Mouse (Mus musculus) testis, adult 2 months (tissue): ENCODE measurements at regions not wholly inside any gene's neighbourhood (a gene's known extent, or its start where the extent isn't known, plus 50 kb on each side); places are given as distances from the start of the nearest gene placed in this dataset.

Source experiments
- H3K27ac ChIP-seq: fragments of 200-500 bp; 2 replicates; pipeline ENCODE4 v1.5.1; 2012; ENCODE audit warnings: low read depth, low read length; ENCODE audit not compliant: control insufficient read depth, insufficient read depth
- H3K27me3 ChIP-seq: fragments of 200-500 bp; 2 replicates; pipeline ENCODE4 v1.6.1; 2012; ENCODE audit warnings: mild to moderate bottlenecking, low read length, moderate library complexity; ENCODE audit not compliant: control insufficient read depth, insufficient read depth
- H3K36me3 ChIP-seq: fragments of 200-500 bp; 2 replicates; pipeline ENCODE4 v1.6.1; 2012; ENCODE audit warnings: mild to moderate bottlenecking, low read length; ENCODE audit not compliant: control insufficient read depth, insufficient read depth
- H3K4me1 ChIP-seq: fragments of 200-500 bp; 2 replicates; pipeline ENCODE4 v1.6.1; 2012; ENCODE audit warnings: low read length; ENCODE audit not compliant: control insufficient read depth, insufficient read depth
- H3K4me3 ChIP-seq: fragments of 200-500 bp; 2 replicates; pipeline ENCODE4 v1.5.1; 2012; ENCODE audit warnings: low read depth, mild to moderate bottlenecking, low read length, moderate library complexity, mixed read lengths; ENCODE audit not compliant: control insufficient read depth
- CTCF ChIP-seq: fragments of 200-500 bp; IDR thresholded peaks from 2 replicates; pipeline ENCODE4 v1.5.1; 2012; ENCODE audit warnings: low read depth, mild to moderate bottlenecking, inconsistent platforms, low read length, moderate library complexity; ENCODE audit not compliant: control insufficient read depth, insufficient read depth, insufficient replicate concordance
- POLR2A ChIP-seq: fragments of 200-500 bp; IDR thresholded peaks from 2 replicates; pipeline ENCODE4 v1.6.1; 2012; ENCODE audit warnings: low read depth, mild to moderate bottlenecking, inconsistent platforms, low read length, moderate library complexity; ENCODE audit not compliant: control insufficient read depth

GRCm38 (mm10) chr13:101824962-101825361 lies 56.9 kb upstream of the Pik3r1 start:
- H3K27ac ChIP-seq = no peak overlapping the region
- H3K36me3 ChIP-seq = no peaks in the 10 kb centered on the region
- no peak overlapping the region for H3K4me3 ChIP-seq
- no peaks in the 10 kb centered on the region for H3K4me1 ChIP-seq
- TF ChIP-seq CTCF (no peak), POLR2A (no peak)
- H3K27me3 ChIP-seq = no peaks in the 10 kb centered on the region

GRCm38 (mm10) chr13:101831872-101832629 lies 64.0 kb upstream of the Pik3r1 start:
- H3K27ac ChIP-seq = no peak overlapping the region
- no peaks in the 10 kb centered on the region for H3K27me3 ChIP-seq
- TF ChIP-seq CTCF (no peak), POLR2A (no peak)
- H3K36me3 ChIP-seq = no peaks in the 10 kb centered on the region
- no peaks in the 10 kb centered on the region for H3K4me1 ChIP-seq
- H3K4me3 ChIP-seq = no peak overlapping the region

GRCm38 (mm10) chr13:101834546-101834945 lies 66.5 kb upstream of the Pik3r1 start:
- TF ChIP-seq CTCF (no peak), POLR2A (no peak)

GRCm38 (mm10) chr13:101836992-101837391 lies 69.0 kb upstream of the Pik3r1 start:
- no peaks in the 10 kb centered on the region for H3K27me3 ChIP-seq
- H3K27ac ChIP-seq = no peak overlapping the region
- H3K4me3 ChIP-seq = no peak overlapping the region
- TF ChIP-seq POLR2A (no peak), CTCF (no peak)
- H3K4me1 ChIP-seq = no peaks in the 10 kb centered on the region
- H3K36me3 ChIP-seq = no peaks in the 10 kb centered on the region

More at GRCm38 (mm10) chr13:101834546-101834945, 66.5 kb upstream of the Pik3r1 start:
- H3K27me3 ChIP-seq = no peaks in the 10 kb centered on the region
- H3K4me3 ChIP-seq = no peak overlapping the region
- no peaks in the 10 kb centered on the region for H3K36me3 ChIP-seq
- no peak overlapping the region for H3K27ac ChIP-seq
- H3K4me1 ChIP-seq = no peaks in the 10 kb centered on the region

- Histone ChIP-seq H3K4me3 (no peak overlapping the region), H3K4me1 (no peaks in the 10 kb centered on the region), H3K27me3 (no peaks in the 10 kb centered on the region), H3K36me3 (no peaks in the 10 kb centered on the region), H3K27ac (no peak overlapping the region)
- TF ChIP-seq POLR2A (no peak), CTCF (no peak)
Observed at GRCm38 (mm10) chr13:101844461-101845440, 76.7 kb upstream of the Pik3r1 start.

- H3K27me3 ChIP-seq = no peaks in the 10 kb centered on the region
- TF ChIP-seq POLR2A = no peak
- no peak for TF ChIP-seq CTCF
- no peak overlapping the region for H3K4me3 ChIP-seq
- no peaks in the 10 kb centered on the region for H3K36me3 ChIP-seq
- H3K27ac ChIP-seq = no peak overlapping the region
- H3K4me1 ChIP-seq = no peaks in the 10 kb centered on the region
Observed at GRCm38 (mm10) chr13:101846016-101846415, 78.0 kb upstream of the Pik3r1 start.

- no peak overlapping the region for H3K27ac ChIP-seq
- no peaks in the 10 kb centered on the region for H3K4me1 ChIP-seq
- H3K4me3 ChIP-seq = no peak overlapping the region
- TF ChIP-seq CTCF (no peak), POLR2A (no peak)
- no peaks in the 10 kb centered on the region for H3K27me3 ChIP-seq
- H3K36me3 ChIP-seq = no peaks in the 10 kb centered on the region
Observed at GRCm38 (mm10) chr13:101847879-101848600, 80.0 kb upstream of the Pik3r1 start.
